Mouse (Mus musculus): ENCODE measurements at regions not wholly inside any gene's neighbourhood (a gene's known extent, or its start where the extent isn't known, plus 50 kb on each side); places are given as distances from the start of the nearest gene placed in this dataset.

- TF ChIP-seq CTCF (IDR thresholded peaks at IDR 0.05; ENCODE audit: borderline replicate concordance, insufficient read depth, low read length) (no peak), POLR2A (IDR thresholded peaks at IDR 0.05; ENCODE audit: low read depth, low read length) (no peak)
These were observed 470.2 kb downstream of the Lmo4 start for GRCm38 (mm10) chr3:143734791-143735190.
